Mouse (Mus musculus): Measurements from ENCODE around the gene Cdk14. TPM values are rescaled to one million over a fixed set of nuclear protein-coding genes. Genes with fewer than 3 reads are reported as not detected.

The Cdk14 gene
- polyA plus RNA-seq, 1 experiment from 2014 or later: 14.4 TPM

- no peak overlapping the region for H3K9ac ChIP-seq (ENCODE audit: low read length)
- 41% methylated on average over 5 of the region's 5 CpGs for WGBS
- H3K4me2 ChIP-seq (ENCODE audit: low read depth, low read length): no peak overlapping the region
- no peaks in the 10 kb centered on the region for H3K27me3 ChIP-seq (ENCODE audit: control insufficient read depth, insufficient read depth, low read length)
- no peak overlapping the region for H3K4me3 ChIP-seq (replicated peaks; ENCODE audit: low read length)
- H3K9me3 ChIP-seq (replicated peaks; ENCODE audit: control insufficient read depth, low read length): no peaks in the 10 kb centered on the region
- H3K27ac ChIP-seq (ENCODE audit: low read length): peak overlapping the region; percentile 27; the same call in 1 of the 2 replicates
- no peak; the same call in 1 of the 2 replicates for ATAC-seq (ENCODE audit: insufficient read depth, low FRiP score)
- H3K36me3 ChIP-seq (ENCODE audit: control insufficient read depth, insufficient read depth, low read length): no peaks in the 10 kb centered on the region
- peaks cover 7% of the 10 kb centered on the region for H3K4me1 ChIP-seq (ENCODE audit: control insufficient read depth, insufficient read depth, low read length)
Observed at GRCm38 (mm10) chr5:4893206-4893851, 526.8 kb downstream of the Cdk14 start.

- no peak overlapping the region for H3K4me2 ChIP-seq (ENCODE audit: low read depth, low read length)
- H3K9me3 ChIP-seq (replicated peaks; ENCODE audit: control insufficient read depth, low read length): no peaks in the 10 kb centered on the region
- H3K27ac ChIP-seq (ENCODE audit: low read length): no peak overlapping the region
- H3K27me3 ChIP-seq (ENCODE audit: control insufficient read depth, insufficient read depth, low read length): no peaks in the 10 kb centered on the region
- 42% methylated on average over 4 of the region's 4 CpGs for WGBS
- H3K4me3 ChIP-seq (replicated peaks; ENCODE audit: low read length): no peak overlapping the region
- peaks cover 7% of the 10 kb centered on the region for H3K4me1 ChIP-seq (ENCODE audit: control insufficient read depth, insufficient read depth, low read length)
- no peak for ATAC-seq (ENCODE audit: insufficient read depth, low FRiP score)
- no peaks in the 10 kb centered on the region for H3K36me3 ChIP-seq (ENCODE audit: control insufficient read depth, insufficient read depth, low read length)
- H3K9ac ChIP-seq (ENCODE audit: low read length): no peak overlapping the region
Observed at GRCm38 (mm10) chr5:4892734-4893133, 527.4 kb downstream of the Cdk14 start.

DNA sequence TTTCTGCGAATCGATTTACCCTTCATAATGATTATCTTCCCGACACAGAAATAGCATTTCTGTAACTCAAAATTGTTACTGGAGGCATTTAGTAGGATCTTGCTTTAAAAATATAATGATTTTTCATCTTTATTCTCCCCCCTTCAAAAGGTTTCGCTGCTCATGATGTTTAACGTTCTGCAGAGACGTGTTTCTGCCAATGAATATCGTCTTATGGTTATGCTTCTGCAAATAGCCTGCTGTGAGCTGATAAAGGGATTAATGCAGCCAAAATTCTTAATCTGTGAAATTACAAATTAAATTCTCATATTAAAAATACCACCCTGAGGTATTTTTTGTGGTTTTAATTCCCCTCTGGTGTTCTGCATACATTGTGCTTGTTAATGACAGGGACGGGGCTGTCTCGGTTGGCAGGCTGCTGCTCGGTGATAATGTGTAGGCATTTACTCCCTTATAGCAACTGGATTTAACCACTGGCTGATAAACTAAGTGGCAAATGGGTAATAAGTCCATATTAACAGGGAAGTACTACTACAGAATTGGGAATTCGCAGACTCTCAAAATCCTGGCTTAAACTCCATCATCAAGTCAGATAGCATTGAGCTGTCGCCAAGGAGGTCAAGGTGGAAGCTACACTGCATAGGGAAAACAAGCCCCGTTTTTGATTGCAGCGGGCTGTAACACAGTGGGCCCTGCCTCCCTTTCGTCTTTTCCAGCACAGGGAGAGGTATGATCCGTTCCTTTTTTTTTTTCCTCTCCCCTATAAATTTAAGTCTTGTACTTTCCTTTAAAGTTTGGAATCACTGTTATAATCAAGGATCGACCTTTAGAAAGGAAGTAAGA, 528.0 kb downstream of the Cdk14 start:
- WGBS: 78% methylated on average over 17 of the region's 17 CpGs
- Histone ChIP-seq H3K27me3 (ENCODE audit: control insufficient read depth, insufficient read depth, low read length) (no peaks in the 10 kb centered on the region), H3K9ac (ENCODE audit: low read length) (no peak overlapping the region), H3K9me3 (replicated peaks; ENCODE audit: control insufficient read depth, low read length) (no peaks in the 10 kb centered on the region), H3K4me3 (replicated peaks; ENCODE audit: low read length) (no peak overlapping the region), H3K27ac (ENCODE audit: low read length) (no peak overlapping the region), H3K36me3 (ENCODE audit: control insufficient read depth, insufficient read depth, low read length) (no peaks in the 10 kb centered on the region), H3K4me1 (ENCODE audit: control insufficient read depth, insufficient read depth, low read length) (peaks cover 7% of the 10 kb centered on the region), H3K4me2 (ENCODE audit: low read depth, low read length) (no peak overlapping the region)
- ATAC-seq (ENCODE audit: insufficient read depth, low FRiP score): no peak

- no peak overlapping the region for H3K27ac ChIP-seq (ENCODE audit: low read length)
- no peak overlapping the region for H3K4me2 ChIP-seq (ENCODE audit: low read depth, low read length)
- H3K4me1 ChIP-seq (ENCODE audit: control insufficient read depth, insufficient read depth, low read length): 0 out of 2 replicates have a peak, but pooled peaks cover 1% of the 10 kb centered on the region
- no peaks in the 10 kb centered on the region for H3K36me3 ChIP-seq (ENCODE audit: control insufficient read depth, insufficient read depth, low read length)
- WGBS: 80% methylated on average over 4 of the region's 4 CpGs
- no peaks in the 10 kb centered on the region for H3K27me3 ChIP-seq (ENCODE audit: control insufficient read depth, insufficient read depth, low read length)
- no peak overlapping the region for H3K9ac ChIP-seq (ENCODE audit: low read length)
- no peak overlapping the region for H3K4me3 ChIP-seq (replicated peaks; ENCODE audit: low read length)
- no peak for ATAC-seq (ENCODE audit: insufficient read depth, low FRiP score)
- no peaks in the 10 kb centered on the region for H3K9me3 ChIP-seq (replicated peaks; ENCODE audit: control insufficient read depth, low read length)
Observed at GRCm38 (mm10) chr5:4887069-4887468, 533.0 kb downstream of the Cdk14 start.

DNA sequence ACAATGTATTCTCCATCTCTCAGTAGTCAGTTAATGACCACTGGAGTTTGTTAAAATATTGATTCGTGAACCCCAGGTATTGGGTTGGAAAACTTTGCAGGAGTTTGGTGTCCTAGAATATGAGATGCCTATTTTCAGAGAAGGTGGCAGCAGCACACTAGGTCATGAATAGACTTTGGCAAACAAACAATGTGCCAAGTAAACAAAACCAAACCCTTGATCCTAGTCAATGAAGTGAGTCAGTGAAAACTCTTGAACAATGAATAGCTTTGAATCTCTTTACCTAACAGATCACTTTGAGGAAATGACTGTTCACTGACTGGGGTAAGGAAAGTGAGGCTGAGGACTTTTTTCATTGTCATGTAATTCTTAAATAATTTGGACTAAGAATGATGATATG, 537.3 kb downstream of the Cdk14 start:
- H3K27ac ChIP-seq (ENCODE audit: low read length): no peak overlapping the region
- WGBS: 96% methylated on average over 1 of the region's 1 CpGs
- 0 out of 2 replicates have a peak, but pooled peaks cover 4% of the 10 kb centered on the region for H3K9me3 ChIP-seq (replicated peaks; ENCODE audit: control insufficient read depth, low read length)
- H3K4me2 ChIP-seq (ENCODE audit: low read depth, low read length): no peak overlapping the region
- no peaks in the 10 kb centered on the region for H3K27me3 ChIP-seq (ENCODE audit: control insufficient read depth, insufficient read depth, low read length)
- no peaks in the 10 kb centered on the region for H3K4me1 ChIP-seq (ENCODE audit: control insufficient read depth, insufficient read depth, low read length)
- no peak overlapping the region for H3K4me3 ChIP-seq (replicated peaks; ENCODE audit: low read length)
- no peak overlapping the region for H3K9ac ChIP-seq (ENCODE audit: low read length)
- no peaks in the 10 kb centered on the region for H3K36me3 ChIP-seq (ENCODE audit: control insufficient read depth, insufficient read depth, low read length)
- no peak for ATAC-seq (ENCODE audit: insufficient read depth, low FRiP score)

- 0 out of 2 replicates have a peak, but pooled peaks cover 4% of the 10 kb centered on the region for H3K9me3 ChIP-seq (replicated peaks; ENCODE audit: control insufficient read depth, low read length)
- 51% methylated on average over 4 of the region's 4 CpGs for WGBS
- no peaks in the 10 kb centered on the region for H3K36me3 ChIP-seq (ENCODE audit: control insufficient read depth, insufficient read depth, low read length)
- peak; percentile 40; the same call in 1 of the 2 replicates for ATAC-seq (ENCODE audit: insufficient read depth, low FRiP score)
- H3K4me1 ChIP-seq (ENCODE audit: control insufficient read depth, insufficient read depth, low read length): no peaks in the 10 kb centered on the region
- no peak overlapping the region for H3K4me2 ChIP-seq (ENCODE audit: low read depth, low read length)
- no peak overlapping the region for H3K4me3 ChIP-seq (replicated peaks; ENCODE audit: low read length)
- no peaks in the 10 kb centered on the region for H3K27me3 ChIP-seq (ENCODE audit: control insufficient read depth, insufficient read depth, low read length)
- no peak overlapping the region for H3K9ac ChIP-seq (ENCODE audit: low read length)
- peak overlapping the region; percentile 26 for H3K27ac ChIP-seq (ENCODE audit: low read length)
Observed at GRCm38 (mm10) chr5:4880331-4880730, 539.8 kb downstream of the Cdk14 start.

GRCm38 (mm10) chr5:4878934-4879333, 541.2 kb downstream of the Cdk14 start:
- Histone ChIP-seq H3K4me2 (ENCODE audit: low read depth, low read length) (no peak overlapping the region), H3K9ac (ENCODE audit: low read length) (no peak overlapping the region), H3K4me1 (ENCODE audit: control insufficient read depth, insufficient read depth, low read length) (no peaks in the 10 kb centered on the region), H3K4me3 (replicated peaks; ENCODE audit: low read length) (no peak overlapping the region), H3K27me3 (ENCODE audit: control insufficient read depth, insufficient read depth, low read length) (no peaks in the 10 kb centered on the region), H3K9me3 (replicated peaks; ENCODE audit: control insufficient read depth, low read length) (0 out of 2 replicates have a peak, but pooled peaks cover 4% of the 10 kb centered on the region), H3K36me3 (ENCODE audit: control insufficient read depth, insufficient read depth, low read length) (no peaks in the 10 kb centered on the region), H3K27ac (ENCODE audit: low read length) (0 out of 2 replicates have a peak overlapping the region, but pooled peaks have one; percentile 19)
- WGBS: 33% methylated on average over 3 of the region's 3 CpGs
- no peak; the same call in 1 of the 2 replicates for ATAC-seq (ENCODE audit: insufficient read depth, low FRiP score)

GRCm38 (mm10) chr5:4877638-4878037, 542.5 kb downstream of the Cdk14 start:
- no peaks in the 10 kb centered on the region for H3K4me1 ChIP-seq (ENCODE audit: control insufficient read depth, insufficient read depth, low read length)
- H3K27ac ChIP-seq (ENCODE audit: low read length): no peak overlapping the region
- 0 out of 2 replicates have a peak, but pooled peaks cover 4% of the 10 kb centered on the region for H3K9me3 ChIP-seq (replicated peaks; ENCODE audit: control insufficient read depth, low read length)
- 73% methylated on average over 4 of the region's 4 CpGs for WGBS
- H3K27me3 ChIP-seq (ENCODE audit: control insufficient read depth, insufficient read depth, low read length): no peaks in the 10 kb centered on the region
- no peak overlapping the region for H3K9ac ChIP-seq (ENCODE audit: low read length)
- no peak overlapping the region for H3K4me3 ChIP-seq (replicated peaks; ENCODE audit: low read length)
- H3K4me2 ChIP-seq (ENCODE audit: low read depth, low read length): no peak overlapping the region
- ATAC-seq (ENCODE audit: insufficient read depth, low FRiP score): no peak
- no peaks in the 10 kb centered on the region for H3K36me3 ChIP-seq (ENCODE audit: control insufficient read depth, insufficient read depth, low read length)

DNA sequence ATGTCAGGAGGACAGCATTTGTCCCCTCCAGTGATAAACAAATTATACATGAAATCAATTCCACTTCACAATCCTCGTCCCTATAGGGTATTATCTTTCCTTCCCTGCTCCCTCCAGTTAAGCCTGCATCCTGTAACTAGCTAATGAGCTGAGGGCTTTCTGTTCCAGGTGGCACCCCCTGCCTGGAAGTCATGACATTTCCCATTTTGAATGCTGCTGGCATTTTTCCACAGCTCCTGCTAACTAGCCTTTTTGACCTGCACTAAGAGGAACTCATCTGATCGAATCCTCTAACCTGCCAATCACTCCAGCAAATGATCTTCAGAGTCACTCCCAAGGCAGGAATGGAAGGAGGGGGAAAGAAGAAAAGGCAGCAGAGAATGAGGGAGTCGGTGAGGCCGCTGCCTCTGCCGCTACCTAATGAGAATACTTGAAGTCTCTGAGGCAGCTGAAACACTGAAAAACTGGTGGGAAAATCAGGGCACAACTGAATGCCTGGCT, 542.9 kb downstream of the Cdk14 start:
- Histone ChIP-seq H3K9ac (ENCODE audit: low read length) (no peak overlapping the region), H3K27ac (ENCODE audit: low read length) (no peak overlapping the region), H3K4me3 (replicated peaks; ENCODE audit: low read length) (no peak overlapping the region), H3K4me1 (ENCODE audit: control insufficient read depth, insufficient read depth, low read length) (no peaks in the 10 kb centered on the region), H3K27me3 (ENCODE audit: control insufficient read depth, insufficient read depth, low read length) (no peaks in the 10 kb centered on the region), H3K36me3 (ENCODE audit: control insufficient read depth, insufficient read depth, low read length) (no peaks in the 10 kb centered on the region), H3K4me2 (ENCODE audit: low read depth, low read length) (no peak overlapping the region), H3K9me3 (replicated peaks; ENCODE audit: control insufficient read depth, low read length) (0 out of 2 replicates have a peak, but pooled peaks cover 4% of the 10 kb centered on the region)
- 58% methylated on average over 5 of the region's 5 CpGs for WGBS
- ATAC-seq (ENCODE audit: insufficient read depth, low FRiP score): no peak

Measured in stomach, embryonic 16.5 days (tissue).